Mouse (Mus musculus) adrenal gland, postnatal 10 days (tissue): ENCODE measurements around the gene Golga2. TPM values are rescaled to one million over a fixed set of nuclear protein-coding genes. Genes with fewer than 3 reads are reported as not detected.
"Not testable (repeated sequence)": the region's sequence is repeated elsewhere in the genome, so short reads cannot be mapped to it uniquely, and the experiment has no call there.

Source experiments
- DNase-seq: peaks from one replicate; pipeline ENCODE4 v3.0.0; 2021; ENCODE audit warnings: mixed read lengths
- total RNA-seq, 2 experiments: library from RNA; stranded (reverse); gene quantifications; 2 replicates each; pipeline ENCODE4 v1.2.3; 2021

Golga2 gene
- total RNA-seq, 2 experiments from 2014 or later = 62.1 to 77.3 TPM

DNA sequence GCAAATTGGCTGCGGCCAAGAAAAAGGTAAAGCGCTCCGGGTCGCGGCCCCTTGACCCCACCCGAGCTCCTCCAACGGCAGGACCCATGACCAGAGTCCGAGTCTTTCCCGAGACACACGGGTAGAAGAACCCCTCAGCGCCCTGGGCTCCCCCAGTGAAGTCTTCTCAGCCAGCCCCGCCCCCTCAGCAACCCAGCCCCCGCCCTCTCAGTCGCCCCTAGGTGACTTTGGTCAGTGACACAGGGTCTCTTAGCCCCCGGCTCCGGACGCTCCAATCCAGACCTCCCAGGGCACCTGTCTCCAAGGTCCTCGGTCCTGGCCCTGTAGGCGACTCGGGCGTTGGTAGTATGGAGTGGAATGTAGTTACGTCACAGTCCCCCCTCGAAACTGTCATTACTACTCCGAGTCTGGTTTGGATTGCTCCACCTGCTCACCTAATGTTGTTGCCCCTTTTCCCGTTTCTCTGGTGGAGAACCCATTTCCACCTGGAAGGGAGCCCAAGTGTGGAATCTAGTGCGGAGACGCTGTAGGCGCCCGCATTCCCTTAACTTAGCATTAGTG, 1.3 kb downstream of the Golga2 start:
- DNase-seq = no peak

DNA sequence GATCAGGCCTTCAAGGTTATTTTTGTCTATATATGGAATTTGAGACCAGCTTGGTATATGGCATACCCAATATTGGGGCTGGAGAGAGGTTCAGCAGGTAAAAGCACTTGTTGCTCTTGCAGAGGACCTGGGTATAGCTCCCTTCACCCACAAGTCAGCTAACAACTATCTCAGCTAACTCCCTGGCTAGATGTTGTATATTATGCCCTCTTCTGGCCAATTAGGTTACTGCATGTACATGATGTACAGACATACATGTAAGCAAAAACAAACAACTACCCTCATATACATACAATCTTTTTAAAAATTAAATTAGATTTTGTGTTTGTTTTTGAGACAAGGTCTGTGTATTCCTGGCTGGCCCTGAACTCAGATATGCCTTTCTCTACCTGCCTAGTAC, 2.4 kb downstream of the Golga2 start:
- no peak for DNase-seq

GRCm38 (mm10) chr2:32294348-32294747, 7.2 kb downstream of the Golga2 start:
- DNase-seq = peak; percentile 73

- no peak for DNase-seq
These were observed 8.1 kb downstream of the Golga2 start for GRCm38 (mm10) chr2:32295285-32295684.

GRCm38 (mm10) chr2:32295842-32296241, 8.7 kb downstream of the Golga2 start:
- DNase-seq = not testable (repeated sequence)

- DNase-seq = no peak
These were observed 12.3 kb downstream of the Golga2 start for GRCm38 (mm10) chr2:32299469-32299868.

DNA sequence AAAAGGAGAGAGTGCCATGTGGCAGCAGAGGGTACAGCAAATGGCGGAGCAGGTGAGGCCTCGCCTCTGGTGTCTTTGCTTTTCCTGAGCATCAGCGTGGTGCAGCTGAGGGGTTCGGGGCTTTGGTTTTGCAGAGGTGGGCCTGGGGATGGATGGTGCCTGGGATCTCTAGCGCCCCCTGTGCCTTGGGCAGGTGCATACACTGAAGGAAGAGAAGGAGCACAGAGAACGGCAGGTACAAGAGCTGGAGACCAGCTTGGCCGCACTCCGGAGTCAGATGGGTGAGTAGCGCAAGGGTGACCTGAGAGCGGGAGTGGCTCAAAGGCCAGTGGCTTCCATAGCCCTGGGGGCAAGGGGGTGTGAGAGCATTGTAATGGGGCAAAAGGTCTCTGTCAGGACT, 15.8 kb downstream of the Golga2 start:
- no peak for DNase-seq

GRCm38 (mm10) chr2:32304145-32304832, 17.1 kb downstream of the Golga2 start:
- peak; percentile 69 for DNase-seq

DNA sequence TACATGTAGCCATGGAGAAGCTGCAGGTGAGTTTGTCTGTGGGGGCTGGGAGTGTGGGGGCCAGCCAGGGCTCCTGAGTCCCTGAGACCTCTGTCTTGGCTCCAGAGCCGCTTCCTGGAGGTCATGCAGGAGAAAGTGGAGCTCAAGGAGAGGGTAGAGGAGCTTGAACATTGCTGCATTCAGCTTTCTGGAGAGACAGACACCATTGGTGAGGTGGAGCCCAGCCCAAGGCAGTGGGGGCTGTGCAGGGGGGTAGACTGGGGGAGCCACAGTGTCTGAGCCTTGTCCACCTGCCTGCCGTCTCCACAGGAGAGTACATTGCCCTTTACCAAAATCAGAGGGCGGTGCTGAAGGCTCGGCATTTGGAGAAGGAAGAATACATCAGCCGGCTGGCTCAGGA, 18.5 kb downstream of the Golga2 start:
- no peak for DNase-seq

GRCm38 (mm10) chr2:32306176-32306575, 19.0 kb downstream of the Golga2 start:
- DNase-seq = no peak

GRCm38 (mm10) chr2:32307247-32307798, 20.1 kb downstream of the Golga2 start:
- no peak for DNase-seq

- DNase-seq = peak; percentile 74
These were observed 21.0 kb downstream of the Golga2 start for GRCm38 (mm10) chr2:32307941-32308760.

GRCm38 (mm10) chr2:32308870-32309568, 21.8 kb downstream of the Golga2 start:
- DNase-seq = no peak

DNA sequence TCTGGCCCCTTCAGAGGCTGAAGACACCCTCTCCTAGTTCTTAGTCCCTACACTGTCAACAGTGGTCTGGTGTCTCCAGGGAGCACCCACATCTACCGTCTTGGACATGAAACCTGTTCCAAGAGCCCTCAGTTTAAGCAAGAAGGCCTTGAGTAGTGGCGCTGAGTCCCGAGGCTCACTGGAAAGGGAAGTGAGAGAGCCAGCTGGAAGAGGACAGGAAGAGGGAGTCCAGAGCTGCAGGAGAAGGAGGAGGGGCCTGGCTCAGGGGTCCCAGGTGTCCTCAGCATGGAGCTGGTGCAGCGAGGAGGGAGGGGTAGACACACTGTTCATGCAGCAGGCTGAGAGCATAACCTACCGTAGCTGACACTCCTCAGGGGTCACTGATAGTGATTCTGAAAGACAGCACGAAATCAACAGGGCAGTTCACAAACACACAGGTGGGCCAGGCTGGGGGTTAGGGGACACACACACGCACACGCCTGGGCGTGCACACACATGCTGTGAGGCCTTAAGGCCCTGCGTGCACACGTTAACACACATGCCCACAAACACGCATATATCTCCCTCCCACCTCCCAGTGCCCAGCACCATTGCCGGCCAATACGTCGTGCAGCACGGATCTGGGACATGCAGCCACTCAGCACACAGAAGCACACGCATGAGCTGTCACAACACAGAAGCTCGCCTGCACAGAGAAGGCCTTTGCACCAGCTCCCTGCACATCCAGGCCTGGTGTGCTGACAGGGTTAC, 23.1 kb downstream of the Golga2 start:
- no peak for DNase-seq

DNA sequence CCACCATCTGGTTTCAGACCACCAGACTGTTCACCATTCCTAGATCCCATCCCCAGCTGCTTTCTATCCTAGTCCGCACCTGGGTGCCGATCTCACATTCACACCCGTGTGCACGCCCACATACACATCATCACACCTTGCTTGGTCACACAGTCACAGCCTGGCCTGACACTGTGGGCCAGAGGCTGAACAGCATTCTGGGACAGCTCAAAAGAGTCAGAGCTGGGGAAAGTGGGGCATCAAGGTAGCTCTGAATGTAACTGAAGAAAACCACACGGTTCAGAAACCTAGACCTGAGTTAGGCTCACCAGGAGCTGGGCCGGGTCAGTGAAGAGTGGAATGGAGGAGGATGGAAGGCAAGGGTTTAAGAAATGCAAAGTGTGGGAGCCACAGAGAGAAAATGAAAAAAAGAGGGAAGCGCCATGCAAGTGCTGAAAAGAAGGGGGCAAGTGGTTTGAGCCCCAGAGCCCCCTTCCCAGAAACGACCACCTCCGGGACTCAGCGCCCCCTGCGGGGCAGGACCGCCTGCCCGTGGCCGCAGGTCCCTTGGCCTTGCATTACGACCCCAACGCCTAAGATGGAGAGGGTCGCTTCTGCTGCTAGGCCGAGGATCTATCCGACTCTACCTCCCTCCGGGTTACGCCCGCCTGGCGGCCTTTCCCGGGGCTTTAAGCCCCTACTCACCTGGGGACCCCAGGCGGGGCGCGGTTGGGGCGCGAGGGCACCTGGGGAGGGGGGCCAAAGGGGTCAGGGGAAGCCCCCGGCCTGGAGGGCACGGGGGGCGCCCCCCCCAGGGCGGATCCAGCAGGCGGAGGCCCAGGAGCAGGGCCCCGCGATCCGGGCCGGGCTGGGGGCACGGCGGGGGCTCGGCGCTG, 24.5 kb downstream of the Golga2 start:
- no peak for DNase-seq

- DNase-seq = peak; percentile 93
These were observed 25.3 kb downstream of the Golga2 start for GRCm38 (mm10) chr2:32312318-32312964.

- DNase-seq = no peak
These were observed 27.6 kb downstream of the Golga2 start for GRCm38 (mm10) chr2:32314831-32315230.

DNA sequence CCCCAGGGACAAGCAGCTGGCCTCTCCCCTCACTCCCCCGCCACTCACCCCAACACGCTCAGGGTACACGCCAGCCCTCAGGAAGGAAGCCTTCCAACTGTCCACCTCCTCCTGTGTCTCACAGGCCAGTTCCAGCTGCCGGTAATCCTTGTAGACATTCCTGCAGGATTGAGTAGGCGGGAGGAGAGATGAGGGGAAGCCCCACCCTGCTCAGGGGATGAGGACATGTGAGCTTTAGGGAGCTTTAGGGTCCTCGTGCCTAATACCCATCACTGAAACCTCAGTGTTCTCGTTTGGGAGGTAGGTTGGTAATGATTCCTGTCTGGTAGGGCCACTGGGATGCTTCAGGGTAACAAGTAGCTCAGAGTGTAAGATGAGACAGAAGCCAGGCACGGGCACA, 28.6 kb downstream of the Golga2 start:
- no peak for DNase-seq

DNA sequence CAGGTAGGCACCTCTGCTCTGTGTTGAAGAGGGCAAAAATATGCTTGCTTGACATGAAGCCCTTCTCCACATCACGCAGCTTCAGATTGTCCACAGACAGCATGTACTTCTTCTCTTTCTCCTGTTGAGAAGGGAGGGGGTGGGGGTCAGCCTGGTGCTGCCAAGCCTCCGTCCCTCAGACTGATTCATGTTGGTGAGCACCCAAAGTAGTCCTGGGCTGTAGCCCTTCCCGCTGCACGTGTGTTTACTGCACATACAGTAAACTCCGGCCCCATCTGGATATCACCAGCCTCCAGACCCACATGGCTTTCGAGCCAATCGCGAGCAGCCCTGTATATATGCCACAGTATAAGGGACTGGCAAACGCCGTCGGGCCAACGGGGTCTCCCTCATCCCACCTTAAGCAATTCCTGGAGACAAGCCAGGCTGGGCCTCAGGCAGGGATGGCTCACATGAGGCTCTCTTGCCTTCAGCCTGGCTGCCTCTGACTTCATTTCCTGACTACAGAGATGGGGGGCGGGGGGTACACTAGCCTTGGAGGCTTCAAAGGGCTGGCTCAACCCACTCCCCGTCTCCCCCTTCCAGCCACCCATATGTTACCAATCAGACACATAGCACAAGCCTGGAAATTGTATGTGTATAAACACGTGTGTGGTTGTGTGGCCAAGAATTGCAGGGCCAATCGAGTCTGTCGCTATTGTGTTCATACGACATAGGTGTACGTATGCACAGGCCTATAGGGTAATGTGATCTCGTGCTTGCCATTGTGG, 29.9 kb downstream of the Golga2 start:
- no peak for DNase-seq
